Mouse (Mus musculus) gastrocnemius, postnatal 4 days (tissue): ENCODE measurements around the gene Znrf1. TPM values are rescaled to one million over a fixed set of nuclear protein-coding genes. Genes with fewer than 3 reads are reported as not detected.
"Not testable (repeated sequence)": the region's sequence is repeated elsewhere in the genome, so short reads cannot be mapped to it uniquely, and the experiment has no call there.

ENCODE experiments used
- DNase-seq, 2 experiments: peaks; one replicate each; pipeline ENCODE4 v3.0.0; 2021 to 2022; ENCODE audit warnings: low spot score in 2 of 2, mixed read lengths in 2 of 2
- long read RNA-seq, 2 experiments: library from polyadenylated mRNA; stranded (forward); transcript quantifications; one replicate each; pipeline ENCODE4 v2.0.0; 2021
- total RNA-seq, 2 experiments: library from RNA; stranded (reverse); gene quantifications; 2 replicates each; pipeline ENCODE4 v1.2.3; 2021

Znrf1 gene
- 10 to 100 TPM; 69.2 to 70.8 TPM for total RNA-seq
- long read RNA-seq, experiment 1, full-length matches to known transcripts, result 98 of 110 reads
- long read RNA-seq, experiment 1, partial matches to known transcripts, result 1 of 110 reads
- long read RNA-seq, experiment 1, other reads (novel, unspliced or antisense), result 11 of 110 reads
- long read RNA-seq, experiment 2, full-length matches to known transcripts, result 110 of 125 reads
- long read RNA-seq, experiment 2, partial matches to known transcripts, result 2 of 125 reads
- long read RNA-seq, experiment 2, other reads (novel, unspliced or antisense), result 13 of 125 reads

DNA sequence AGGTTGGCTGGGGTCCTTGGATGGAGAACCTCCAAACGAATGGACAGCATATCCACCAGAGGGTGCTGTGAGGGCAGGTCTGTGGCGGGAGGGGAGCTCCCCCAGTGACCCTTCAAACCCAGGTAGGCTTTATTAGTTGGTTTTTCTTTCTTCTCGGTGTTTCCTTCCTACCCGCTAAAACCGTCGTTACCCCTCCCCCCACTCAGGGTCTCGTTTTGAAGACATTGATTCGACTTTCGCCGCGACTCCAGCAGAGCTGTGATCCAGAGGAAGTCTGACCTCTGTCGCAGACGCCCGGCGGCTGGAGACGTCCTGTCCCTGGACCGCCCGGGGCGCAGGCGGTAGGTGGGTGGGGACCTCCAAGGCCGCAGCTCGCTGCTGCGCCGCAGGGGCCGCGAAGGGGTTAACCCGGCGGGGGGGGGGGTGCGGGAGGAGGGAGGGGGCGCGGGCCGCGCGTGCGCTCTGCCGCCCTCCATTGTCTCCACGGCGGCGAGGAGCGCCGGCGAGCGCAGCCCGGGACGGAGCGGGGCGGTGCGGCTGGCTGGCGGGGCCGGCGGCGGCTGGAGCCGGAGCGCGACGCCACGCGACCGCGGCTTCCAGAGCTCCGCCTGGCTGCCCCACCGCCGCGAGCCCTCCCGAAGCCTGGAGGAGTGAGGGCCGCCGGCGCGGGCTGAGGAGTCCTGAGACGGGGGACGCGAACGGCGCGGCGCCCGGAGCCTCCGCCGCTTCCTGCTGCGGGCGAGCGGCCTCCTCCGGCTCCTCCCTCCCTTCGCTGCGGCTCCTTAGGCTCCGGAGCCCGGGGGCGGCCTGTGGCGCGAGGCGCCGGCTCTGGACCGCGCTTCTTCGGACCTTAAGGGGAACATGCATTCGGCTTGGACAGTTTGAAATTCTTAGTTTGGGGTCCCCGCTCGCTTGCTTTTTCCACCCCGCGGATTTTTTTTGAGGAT, at the start of gene Znrf1:
Gene Znrf1 (plus strand): TSS at position 67 of the 947 bp plus-strand sequence.
- peak; percentile 60 to 74 for DNase-seq

DNA sequence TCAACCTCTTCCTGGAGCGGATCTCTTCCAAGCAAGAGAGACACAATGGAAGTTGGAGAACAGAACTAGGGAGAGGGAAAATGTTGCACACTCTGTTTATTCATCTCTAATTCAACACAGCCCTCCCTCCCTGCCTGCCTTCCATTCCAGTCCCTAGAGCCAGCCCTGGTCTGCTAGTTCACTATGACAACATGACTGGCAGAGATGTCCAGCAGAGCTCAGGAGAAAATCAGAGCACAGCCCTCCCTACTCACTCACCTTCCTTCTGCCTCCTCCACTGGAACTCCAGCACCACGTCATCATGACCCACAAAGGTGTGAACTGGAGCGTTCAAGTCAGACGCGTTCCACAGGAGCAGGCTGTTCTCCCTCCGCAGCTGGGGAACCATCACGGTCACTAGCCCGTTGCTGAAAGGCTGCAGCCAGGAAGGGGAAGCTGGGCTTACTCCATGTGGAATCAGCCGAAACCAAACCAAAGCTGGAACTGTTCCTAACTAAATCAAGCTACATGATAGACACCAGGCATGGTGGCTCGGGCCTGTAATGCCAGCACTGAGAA, 45.8 kb upstream of the Znrf1 start:
- DNase-seq, result no peak

DNA sequence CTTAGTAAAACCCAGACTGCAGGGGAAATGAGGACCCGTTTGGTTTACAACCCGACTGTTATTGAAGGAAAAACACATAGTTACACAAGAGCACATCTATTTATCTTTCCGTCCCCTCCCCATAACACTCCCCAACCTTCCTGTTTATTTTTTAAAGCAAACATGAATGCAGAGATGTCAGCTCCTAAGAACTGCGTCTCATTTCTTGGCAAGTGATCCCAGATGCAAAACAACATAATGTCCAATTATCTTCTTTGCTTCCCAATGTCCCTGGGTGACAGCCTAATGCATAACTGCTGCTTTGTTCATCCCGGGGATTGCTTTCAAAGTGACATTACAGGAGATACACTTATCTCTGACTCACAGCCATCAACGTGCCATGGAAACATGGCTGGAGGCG, 44.7 kb upstream of the Znrf1 start:
- no peak for DNase-seq

DNA sequence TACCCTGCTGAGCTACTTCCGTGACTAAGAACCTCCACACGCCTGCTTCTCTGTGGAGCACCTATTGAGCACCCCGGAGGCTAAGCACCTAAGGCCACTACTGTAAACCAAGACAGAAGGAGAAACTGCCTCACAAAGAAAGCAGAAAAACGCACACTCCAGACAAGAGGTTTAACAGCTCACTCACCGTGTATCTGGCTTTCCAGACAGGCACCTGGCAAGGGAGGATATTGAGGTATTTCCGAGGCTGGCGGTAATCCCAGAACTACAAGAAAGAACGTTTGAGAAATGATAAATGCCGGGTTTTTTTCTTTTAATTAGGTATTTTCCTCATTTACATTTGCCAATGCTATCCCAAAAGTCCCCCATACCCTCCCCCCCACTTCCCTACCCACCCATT, 43.4 kb upstream of the Znrf1 start:
- DNase-seq, result no peak

DNA sequence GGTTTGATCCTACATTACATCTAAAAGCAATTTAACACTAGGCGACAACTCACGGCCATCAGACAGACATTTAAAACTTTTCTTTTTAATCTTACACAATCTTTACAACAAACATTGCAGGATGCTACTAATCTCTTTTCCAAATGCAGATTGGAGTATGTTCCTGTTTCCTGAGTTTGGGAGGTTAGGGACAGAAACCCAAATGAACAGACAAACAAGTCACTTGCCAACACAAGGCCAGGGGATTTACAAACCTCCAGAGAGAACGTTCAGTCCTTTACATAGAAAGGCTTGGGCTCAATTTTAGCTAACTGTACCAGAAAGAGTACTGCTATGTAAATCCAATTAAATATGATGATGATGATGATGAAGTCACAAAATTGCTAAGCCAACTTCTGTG, 42.7 kb upstream of the Znrf1 start:
- no peak for DNase-seq

DNA sequence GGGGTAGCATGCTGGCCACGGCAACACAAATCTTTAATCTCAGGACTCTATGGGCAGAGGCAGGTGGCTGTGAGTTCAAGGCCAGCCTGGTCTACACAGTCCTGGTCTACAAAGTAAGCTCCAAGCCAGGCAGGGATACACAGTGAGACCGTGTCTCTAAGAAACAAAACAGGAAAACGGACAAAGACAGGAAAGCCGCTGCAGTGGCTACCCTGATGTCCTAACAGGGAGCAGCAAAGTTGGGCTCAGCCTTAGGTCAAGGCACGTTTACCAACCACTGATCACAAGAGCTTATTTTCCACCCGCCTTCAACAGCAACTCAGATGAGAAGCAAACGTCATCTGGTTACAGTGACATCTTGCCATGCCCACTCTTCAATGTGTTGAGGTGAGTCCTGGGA, 39.6 kb upstream of the Znrf1 start:
- no peak for DNase-seq

DNA sequence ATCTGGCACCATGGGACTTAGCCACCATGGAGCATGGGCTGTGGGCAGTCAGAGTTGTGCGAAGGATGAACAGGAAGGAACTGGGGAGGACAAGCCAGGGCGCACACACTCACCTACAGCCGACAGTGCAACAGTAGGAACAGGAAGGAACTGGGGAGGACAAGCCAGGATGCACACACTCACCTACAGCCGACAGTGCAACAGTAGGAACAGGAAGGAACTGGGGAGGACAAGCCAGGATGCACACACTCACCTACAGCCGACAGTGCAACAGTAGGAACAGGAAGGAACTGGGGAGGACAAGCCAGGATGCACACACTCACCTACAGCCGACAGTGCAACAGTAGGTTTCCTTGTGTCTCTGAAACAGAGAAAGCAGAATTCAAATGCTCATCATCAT, 37.6 kb upstream of the Znrf1 start:
- not testable (repeated sequence) for DNase-seq

DNA sequence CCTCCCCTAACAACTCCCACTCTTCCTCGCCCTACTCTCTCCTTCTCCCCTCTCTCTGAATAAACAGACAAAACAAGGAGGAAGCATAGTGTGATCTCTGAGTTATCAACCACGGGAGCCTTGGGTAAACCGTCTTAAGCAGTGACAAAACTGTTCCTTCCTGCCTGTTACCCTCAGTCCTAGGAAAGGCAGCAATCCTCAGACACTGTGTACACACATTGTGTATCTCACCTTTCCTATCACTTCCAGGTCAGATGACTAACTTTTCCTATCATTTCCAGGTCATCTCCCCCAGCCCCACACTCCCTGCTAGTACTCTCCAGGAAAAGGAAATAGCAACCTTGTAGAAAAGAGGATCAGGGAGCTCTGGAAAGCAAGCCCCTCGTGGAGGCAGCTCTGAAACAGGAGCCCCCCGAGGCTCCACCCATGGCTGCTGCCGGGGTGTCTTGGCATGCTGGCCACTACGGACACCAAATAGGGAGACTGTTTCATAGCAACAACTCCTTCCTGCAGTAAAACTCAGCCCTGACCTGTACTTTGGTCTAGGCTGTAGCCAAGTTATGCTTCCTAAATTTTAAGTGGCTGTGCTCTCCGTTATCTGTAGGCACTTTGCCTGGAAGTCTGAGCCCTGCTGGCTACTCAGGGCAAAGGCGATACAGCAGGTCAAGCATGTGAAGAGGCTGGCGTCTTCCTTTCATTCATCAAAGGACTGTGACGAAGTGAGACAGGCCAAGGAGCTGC, 34.0 kb upstream of the Znrf1 start:
- DNase-seq, result no peak

DNA sequence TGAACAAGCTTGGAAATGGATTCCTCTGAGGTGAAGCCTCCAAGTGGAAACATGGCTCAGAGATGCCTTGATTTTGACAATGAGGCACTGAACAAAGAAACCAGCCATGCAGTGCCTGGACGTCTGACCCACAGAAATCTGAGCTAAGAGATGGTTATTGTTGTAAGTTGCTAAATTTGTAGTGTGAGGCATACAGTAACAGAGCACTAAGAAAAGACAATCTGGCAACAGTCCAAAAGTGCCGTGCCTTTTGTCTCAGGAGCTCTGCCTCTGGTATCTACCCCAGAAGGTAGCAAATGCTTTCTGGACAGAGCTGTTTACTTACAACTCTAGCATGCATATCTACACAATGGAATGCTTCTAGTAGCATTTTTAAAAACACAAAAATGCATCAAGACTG, 27.3 kb upstream of the Znrf1 start:
- DNase-seq, result no peak

DNA sequence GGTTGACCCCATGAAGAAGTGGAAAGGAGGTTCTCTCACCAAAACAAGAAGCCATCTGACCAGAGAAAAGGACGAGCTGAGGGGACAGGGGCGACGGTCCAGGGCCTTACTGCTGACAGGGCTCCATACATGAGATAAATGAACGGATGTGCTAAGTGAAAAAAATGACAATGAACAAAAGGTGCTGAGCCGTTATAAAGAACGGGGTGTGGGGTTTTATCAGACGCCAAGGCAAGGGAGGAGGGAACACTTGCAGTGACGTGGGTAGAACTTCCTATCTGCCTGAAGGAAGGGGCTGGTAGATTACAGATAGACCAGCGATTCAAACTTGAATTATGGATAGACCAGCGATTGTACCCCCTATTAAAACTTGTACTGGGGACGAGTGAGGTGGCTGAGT, 26.6 kb upstream of the Znrf1 start:
- no peak for DNase-seq

DNA sequence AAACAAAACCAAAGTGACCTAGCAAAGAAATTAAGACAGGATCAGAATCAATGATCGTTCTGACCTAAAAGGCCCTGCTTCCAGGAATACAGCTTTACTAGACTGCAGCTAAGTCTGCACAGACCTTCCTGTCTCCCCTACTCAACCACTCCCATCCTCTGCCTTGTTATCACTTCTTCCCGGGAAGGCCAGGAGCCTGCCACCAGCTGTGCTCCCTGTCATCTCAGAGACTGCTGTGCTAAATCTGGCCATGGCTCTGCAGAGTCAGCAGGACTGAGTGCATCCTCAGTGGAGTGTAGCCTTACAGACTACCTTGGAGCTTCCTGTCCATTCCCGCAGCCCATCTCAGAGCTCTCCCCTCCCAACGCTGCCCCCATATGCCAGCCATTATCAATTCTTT, 25.5 kb upstream of the Znrf1 start:
- DNase-seq, result no peak

DNA sequence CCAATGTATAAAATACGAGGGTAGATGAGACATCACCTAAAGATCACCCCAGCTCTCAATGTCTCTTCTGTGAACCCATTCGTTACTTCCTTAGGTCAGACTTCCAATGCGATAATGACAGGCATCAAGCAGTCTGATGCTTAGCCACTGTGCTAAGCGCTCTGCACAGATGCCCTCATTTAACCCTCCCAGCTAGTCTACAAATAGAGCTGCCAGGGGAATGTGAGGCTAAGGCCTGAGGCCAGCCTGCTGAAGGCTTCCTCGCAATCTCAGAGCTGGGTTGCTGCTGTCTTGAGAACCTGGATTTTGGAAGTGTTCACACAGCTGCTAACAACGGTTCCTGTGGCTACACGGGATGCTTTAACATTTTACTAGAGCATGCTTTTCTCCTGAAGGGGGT, 23.0 kb upstream of the Znrf1 start:
- no peak for DNase-seq

DNA sequence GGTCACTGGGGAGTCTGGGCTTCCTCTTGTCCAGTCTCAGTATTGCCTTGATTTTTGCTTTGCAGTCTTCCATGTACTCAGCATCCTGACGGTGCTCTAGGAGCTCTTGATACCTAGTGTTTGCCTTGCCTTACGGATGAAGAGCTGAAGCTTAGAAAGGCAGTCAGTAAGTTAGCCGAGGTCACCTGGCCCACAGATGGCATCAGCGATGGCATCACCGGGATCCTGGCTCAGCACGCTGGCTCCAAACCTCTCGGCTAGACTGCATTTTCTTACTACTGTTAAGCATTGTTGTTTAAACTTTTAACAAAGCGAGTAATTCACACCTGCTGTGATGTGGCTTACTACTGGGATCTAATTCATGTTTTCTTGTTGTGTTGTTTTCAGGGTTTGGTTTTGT, 22.5 kb upstream of the Znrf1 start:
- no peak for DNase-seq

DNA sequence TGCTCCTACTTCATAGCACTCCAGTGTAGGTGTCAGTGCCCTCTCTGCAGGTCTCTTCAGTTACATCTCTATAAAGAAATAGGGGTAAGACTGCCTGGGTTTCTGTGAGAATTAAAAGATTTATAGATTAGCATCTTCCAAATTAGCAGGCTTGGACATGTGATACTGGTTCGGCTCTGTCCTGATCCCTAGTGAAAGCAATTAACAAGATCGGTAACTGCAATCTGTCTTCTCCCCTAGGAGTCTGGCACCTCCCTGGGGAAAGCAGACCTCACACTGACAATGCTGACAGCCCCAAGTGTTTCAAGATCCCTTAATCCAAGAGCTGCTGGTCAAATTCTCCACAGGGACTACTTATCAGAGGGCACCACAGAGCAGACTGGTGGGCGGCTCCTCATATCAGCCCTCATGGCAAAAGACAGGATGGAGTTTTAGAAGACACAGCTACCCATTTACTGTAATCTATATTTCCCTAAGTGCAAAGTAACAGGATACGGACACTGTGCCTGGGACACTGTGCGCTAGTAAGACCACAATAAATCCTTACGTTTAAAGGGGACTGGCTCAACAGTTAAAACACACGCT, 19.4 kb upstream of the Znrf1 start:
- DNase-seq, result no peak

DNA sequence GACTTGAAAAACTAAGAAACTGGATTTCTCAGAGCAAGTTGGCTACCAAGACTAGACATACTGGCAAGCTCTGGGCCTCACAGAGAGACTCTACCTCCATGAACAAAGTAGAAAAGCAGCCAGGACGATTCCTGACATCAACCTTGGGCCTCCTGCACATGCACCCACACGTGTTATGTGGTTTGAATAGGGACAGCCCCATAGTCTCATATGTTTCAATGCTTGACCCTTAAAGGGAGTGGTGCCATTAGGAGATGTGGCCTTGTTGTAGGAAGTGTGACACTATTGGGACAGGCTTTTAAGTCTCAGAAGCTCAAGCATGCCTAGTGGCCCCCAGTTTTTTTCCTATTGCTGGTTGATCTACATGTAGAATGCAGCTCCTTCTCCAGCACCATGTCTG, 18.4 kb upstream of the Znrf1 start:
- DNase-seq, result no peak

DNA sequence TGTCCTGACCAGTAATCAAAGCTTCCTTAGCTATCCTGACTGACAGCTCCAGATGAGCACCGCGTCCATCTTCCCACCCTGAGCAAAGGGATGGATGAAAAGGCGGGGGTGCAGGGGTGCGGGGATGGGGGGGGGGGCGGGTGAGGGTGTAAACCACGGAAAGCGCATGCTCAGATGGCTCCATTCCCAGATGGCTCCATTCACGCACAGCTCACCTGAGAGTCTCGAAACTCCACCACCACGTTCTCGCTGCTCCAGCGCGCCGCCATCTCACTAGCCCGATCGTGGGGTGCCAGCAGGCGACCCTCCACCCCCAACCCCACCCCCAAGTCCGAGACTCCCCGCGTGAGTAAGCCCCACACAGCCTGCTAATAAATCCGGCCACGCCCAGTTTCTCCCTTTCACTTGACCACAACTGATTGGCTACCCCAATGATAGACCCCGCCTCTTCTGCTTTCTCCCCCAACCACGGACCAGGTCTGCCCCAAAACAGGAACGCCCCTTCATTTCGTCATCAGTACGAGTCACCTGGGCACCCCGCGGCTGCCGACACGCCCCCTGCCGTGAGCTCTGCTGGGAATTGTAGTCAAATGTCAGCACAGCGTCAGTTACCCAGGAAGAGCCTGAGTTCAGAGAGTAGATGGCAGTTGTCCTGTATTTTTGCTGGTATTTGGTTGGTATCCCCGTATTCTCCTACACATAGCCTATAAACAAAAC, 14.0 kb upstream of the Znrf1 start, which contains the start of gene Wdr59:
Gene Wdr59 (minus strand): TSS at position 380 of the 717 bp plus-strand sequence.
- peak; percentile 85 to 95 for DNase-seq

DNA sequence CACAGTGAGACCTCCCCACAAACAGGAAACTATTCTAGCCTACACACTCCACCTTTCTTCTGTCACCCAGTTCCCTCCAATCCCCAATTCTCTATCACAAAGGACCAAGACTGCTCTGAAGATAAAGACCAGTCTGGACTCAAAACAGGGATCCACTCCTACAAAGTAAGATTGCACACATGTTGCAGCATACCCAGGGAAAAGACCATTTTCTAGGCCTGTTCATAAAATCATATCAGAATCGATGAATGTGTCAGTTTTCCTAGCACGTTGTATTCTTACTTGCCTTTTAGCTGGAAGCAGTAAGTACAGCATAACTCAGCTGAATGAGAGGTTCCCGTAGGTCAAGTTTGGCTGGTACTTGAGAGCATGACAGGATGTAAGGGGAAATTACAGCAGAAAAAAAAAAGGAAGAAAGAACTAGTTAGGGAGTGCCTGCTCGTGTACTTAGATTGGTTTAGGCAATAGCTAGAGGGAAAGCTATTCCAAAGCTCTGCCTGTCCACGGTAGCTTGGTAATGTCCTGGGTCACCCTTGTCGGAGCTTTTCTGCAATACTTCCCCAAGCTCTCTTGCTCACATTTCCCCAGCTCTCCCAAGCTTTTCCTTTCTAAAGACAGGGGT, 9.4 kb upstream of the Znrf1 start:
- no peak for DNase-seq

DNA sequence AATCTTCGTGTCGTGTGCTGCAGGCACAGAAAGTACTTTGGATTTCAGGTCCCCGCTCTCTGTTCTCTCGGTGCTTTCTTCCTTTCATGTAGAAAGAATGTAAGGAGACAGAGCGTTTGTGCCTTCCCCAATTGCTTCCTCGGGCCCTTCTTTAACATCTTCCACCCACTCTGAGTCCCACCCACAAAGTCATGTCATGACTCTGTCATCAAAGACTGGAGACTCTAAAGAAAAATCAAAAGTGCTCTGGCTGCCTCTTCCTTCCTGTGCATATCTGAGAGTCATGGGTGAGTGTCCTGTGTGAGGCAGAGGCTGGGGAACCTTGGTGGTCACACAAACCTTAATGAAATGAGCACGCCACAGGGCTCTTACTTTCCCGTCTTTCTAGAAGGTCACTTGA, 8.7 kb upstream of the Znrf1 start:
- no peak for DNase-seq

DNA sequence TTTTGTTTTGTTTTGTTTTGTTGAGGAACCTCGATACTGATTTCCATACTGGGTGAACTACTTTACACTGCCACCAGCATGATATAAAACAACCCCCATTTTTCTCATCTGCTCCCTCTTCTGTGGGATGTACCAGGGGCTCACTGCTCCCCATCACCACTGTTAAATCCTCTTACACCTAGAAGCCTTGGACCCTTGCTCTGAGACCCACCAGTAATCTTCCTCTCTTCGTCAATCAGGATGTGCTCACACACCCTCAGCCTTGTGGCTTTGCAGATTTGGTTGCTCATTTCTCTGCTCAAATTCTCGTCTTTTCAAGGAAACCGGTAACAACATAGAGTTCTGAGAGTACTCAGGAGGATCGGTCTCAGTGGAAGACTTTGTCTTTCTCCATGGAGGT, 7.8 kb upstream of the Znrf1 start:
- no peak for DNase-seq

DNA sequence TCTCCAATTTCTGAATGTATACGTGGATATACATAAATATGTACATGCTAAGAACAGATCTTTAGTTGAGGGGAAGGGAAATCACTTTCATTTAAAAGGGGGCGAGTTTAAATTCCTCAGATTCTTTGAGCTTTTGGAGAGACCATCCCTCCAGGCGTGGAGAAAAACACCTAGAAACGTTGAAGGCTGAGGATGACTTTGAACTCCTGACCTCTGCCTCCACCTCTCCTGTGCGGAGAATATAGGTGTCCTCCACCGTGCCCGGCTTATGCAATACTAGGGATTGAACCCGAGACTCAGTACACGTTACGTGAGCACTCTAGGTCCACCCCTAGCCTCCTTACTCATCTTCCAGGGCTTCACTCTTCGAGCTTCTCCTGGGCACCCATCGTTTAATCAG, 4.7 kb upstream of the Znrf1 start:
- DNase-seq, result no peak
